Mouse (Mus musculus) cerebellum, adult 9-10 months (tissue): ENCODE results near the gene 4930402H24Rik.
A peak's percentile ranks its signal among the peaks of the same experiment; 100 is the strongest.

Experiments
- DNase-seq: peaks from one replicate; pipeline ENCODE4 v3.0.0; 2022

4930402H24Rik gene

GRCm38 (mm10) chr2:130905751-130906583 is at the start of gene 4930402H24Rik, which contains the start of gene Atrn:
4930402H24Rik (minus strand) TSS chr2:130906406.
Atrn (plus strand) TSS chr2:130906495.
- peak; percentile 87 for DNase-seq

- peak; percentile 91 for DNase-seq
Measured at GRCm38 (mm10) chr2:130950548-130950947, 44.3 kb upstream of the 4930402H24Rik start.

- no peak for DNase-seq
Measured at GRCm38 (mm10) chr2:130949781-130950180, 43.6 kb upstream of the 4930402H24Rik start.

GRCm38 (mm10) chr2:130932865-130933264 is 26.7 kb upstream of the 4930402H24Rik start:
- no peak for DNase-seq

- no peak for DNase-seq
Measured at GRCm38 (mm10) chr2:130929994-130930393, 23.8 kb upstream of the 4930402H24Rik start.

GRCm38 (mm10) chr2:130928530-130928929 is 22.3 kb upstream of the 4930402H24Rik start:
- DNase-seq: no peak

- no peak for DNase-seq
Measured at GRCm38 (mm10) chr2:130928031-130928430, 21.8 kb upstream of the 4930402H24Rik start.

GRCm38 (mm10) chr2:130924950-130925349 is 18.7 kb upstream of the 4930402H24Rik start:
- DNase-seq: no peak

GRCm38 (mm10) chr2:130919062-130919593 is 12.9 kb upstream of the 4930402H24Rik start:
- DNase-seq: no peak

- no peak for DNase-seq
Measured at GRCm38 (mm10) chr2:130917686-130918085, 11.5 kb upstream of the 4930402H24Rik start.

- DNase-seq: no peak
Measured at GRCm38 (mm10) chr2:130916521-130917147, 10.4 kb upstream of the 4930402H24Rik start.

- no peak for DNase-seq
Measured at GRCm38 (mm10) chr2:130914873-130915272, 8.7 kb upstream of the 4930402H24Rik start.

GRCm38 (mm10) chr2:130911691-130912090 is 5.5 kb upstream of the 4930402H24Rik start:
- DNase-seq: no peak

- peak; percentile 36 for DNase-seq
Measured at GRCm38 (mm10) chr2:130906584-130907315, 544 bp upstream of the 4930402H24Rik start.

- no peak for DNase-seq
Measured at GRCm38 (mm10) chr2:130898783-130899182, 7.4 kb downstream of the 4930402H24Rik start.

GRCm38 (mm10) chr2:130897856-130898255 is 8.3 kb downstream of the 4930402H24Rik start:
- DNase-seq: no peak

- DNase-seq: no peak
Measured at GRCm38 (mm10) chr2:130896944-130897343, 9.3 kb downstream of the 4930402H24Rik start.

- DNase-seq: no peak
Measured at GRCm38 (mm10) chr2:130887456-130887855, 18.8 kb downstream of the 4930402H24Rik start.

- no peak for DNase-seq
Measured at GRCm38 (mm10) chr2:130886983-130887382, 19.2 kb downstream of the 4930402H24Rik start.

- no peak for DNase-seq
Measured at GRCm38 (mm10) chr2:130877376-130877775, 28.8 kb downstream of the 4930402H24Rik start.

- DNase-seq: no peak
Measured at GRCm38 (mm10) chr2:130870916-130871315, 35.3 kb downstream of the 4930402H24Rik start.

- no peak for DNase-seq
Measured at GRCm38 (mm10) chr2:130862091-130862490, 44.1 kb downstream of the 4930402H24Rik start.

- no peak for DNase-seq
Measured at GRCm38 (mm10) chr2:130852964-130853363, 53.2 kb downstream of the 4930402H24Rik start.
